Mouse (Mus musculus) neutrophil, adult 5-6 weeks (primary cell): ENCODE measurements around the gene Dcbld1. TPM values are rescaled to one million over a fixed set of nuclear protein-coding genes. Genes with fewer than 3 reads are reported as not detected.
"Not testable (repeated sequence)": the region's sequence is repeated elsewhere in the genome, so short reads cannot be mapped to it uniquely, and the experiment has no call there.

ENCODE experiments used
- ATAC-seq: fragments of 151-379, 151-347 bp; 2 replicates; pipeline ENCODE4 v1.8.0; 2017; ENCODE audit warnings: mild to moderate bottlenecking, moderate TSS enrichment; ENCODE audit not compliant: insufficient number of reproducible peaks, poor library complexity, low FRiP score, severe bottlenecking; ENCODE audit errors: extremely low read depth
- total RNA-seq: library from RNA; stranded (forward); fragments of 200-1000 nt; gene quantifications from 2 replicates; pipeline ENCODE4 v1.2.3, GENCODE M21; 2017

The Dcbld1 gene
- total RNA-seq, 1 experiment from 2014 or later: 1.2 TPM

DNA sequence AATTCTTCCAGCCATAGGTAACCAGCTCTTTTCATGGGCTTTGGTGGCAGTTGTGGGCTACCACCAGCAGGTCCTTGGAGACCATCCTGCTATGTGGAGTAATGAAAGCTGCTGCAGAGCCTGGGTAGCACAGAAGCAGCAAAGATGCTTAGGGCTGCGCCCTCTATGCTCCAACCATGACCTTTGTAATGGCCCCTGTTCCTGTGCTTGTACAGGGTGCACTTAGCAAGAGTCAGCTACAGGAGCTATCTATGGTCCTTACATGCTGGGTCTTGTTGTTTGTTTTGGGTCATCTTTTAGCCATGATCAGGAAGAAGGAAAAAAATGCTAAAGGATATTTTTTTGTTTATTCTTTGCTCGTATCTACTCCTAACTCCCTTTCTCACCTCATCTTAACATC, 24.3 kb downstream of the Dcbld1 start:
- no peak for ATAC-seq

- no peak for ATAC-seq
Observed at GRCm38 (mm10) chr10:52258180-52258948, 24.9 kb downstream of the Dcbld1 start.

GRCm38 (mm10) chr10:52260209-52260608, 26.8 kb downstream of the Dcbld1 start:
- ATAC-seq: no peak

- no peak for ATAC-seq
Observed at GRCm38 (mm10) chr10:52264162-52264561, 30.7 kb downstream of the Dcbld1 start.

- ATAC-seq: no peak
Observed at GRCm38 (mm10) chr10:52268879-52269278, 35.5 kb downstream of the Dcbld1 start.

DNA sequence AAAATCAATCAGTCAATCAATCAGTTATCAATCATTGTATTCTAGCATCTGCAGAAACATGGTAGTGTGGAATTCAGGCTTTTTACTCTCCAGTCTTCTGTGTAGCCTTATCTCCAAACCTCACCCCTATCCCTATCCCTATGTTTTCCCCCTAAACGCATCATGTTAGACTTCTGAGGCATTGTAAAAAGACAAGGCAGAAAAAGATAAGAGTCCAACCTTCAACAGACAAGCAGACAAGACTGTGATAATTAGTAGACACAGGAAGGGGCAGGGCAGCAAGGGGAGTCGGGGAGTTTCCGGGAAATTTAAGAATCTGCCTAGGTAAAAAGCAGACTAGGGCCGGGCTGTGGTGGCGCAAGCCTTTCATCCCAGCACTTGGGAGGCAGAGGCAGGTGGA, 38.0 kb downstream of the Dcbld1 start:
- no peak for ATAC-seq

GRCm38 (mm10) chr10:52273012-52273411, 39.6 kb downstream of the Dcbld1 start:
- ATAC-seq: no peak

DNA sequence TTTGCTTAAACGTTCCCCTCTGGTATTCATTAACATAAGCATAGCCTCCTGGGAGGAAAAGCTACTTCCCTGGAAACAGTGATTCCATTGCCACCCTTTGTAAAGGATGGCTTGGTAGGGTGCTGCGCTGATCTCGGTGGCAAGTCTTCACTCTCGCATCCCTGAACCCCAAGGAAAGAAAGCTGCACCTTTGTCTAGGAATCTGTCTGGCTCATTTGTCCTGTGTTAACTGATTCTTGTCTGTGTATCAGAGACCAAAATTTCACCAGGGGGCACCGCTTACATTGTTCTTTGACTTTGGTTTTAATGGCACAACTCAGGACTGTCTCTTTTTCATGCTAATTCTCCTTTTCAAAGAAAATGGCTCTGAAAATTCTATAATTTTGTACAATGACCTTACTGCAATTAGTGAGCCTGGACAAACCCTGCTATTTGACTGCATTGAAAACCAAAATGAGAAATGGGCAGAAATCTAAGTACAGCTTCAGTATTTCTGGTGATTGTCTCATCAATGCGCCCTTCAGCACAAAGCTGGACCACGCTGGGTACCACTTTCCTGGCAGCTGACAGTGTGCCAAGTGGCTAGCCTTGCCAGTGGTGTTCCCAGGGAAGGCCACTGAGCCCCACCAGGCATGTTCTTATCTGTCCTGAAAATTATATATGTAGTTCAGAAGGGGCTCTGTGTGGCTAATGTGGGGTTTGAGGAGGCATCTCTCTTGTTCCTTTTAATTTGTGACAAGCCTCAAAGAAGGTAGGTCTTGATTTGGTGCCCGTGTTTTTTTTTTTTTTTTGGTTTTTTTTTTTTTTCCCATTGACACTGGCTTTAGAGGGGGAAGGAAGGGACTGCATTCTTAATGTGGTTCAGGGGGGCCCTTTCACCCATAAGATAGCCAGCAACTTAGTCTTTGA, 40.8 kb downstream of the Dcbld1 start:
- ATAC-seq: no peak

- no peak for ATAC-seq
Observed at GRCm38 (mm10) chr10:52274910-52275604, 41.6 kb downstream of the Dcbld1 start.

DNA sequence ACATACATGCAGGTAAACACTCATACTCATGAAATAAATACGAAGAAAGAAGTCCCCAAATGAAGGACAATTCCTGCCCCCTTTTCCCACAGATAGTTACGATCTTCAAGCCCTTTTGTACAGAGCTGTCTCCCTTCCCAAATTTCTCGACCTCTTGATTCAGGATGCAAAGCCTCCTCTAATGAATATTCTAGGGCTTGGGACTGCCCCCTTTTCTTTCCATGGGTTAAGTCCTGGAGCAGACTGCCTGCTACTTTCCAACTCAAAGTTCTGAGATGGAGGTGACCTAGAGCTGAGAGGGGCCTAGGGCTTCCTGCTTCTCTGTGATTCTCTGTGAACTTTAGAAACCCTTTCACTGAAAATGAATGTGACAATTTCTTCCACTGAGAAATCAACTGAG, 43.2 kb downstream of the Dcbld1 start:
- ATAC-seq: no peak

DNA sequence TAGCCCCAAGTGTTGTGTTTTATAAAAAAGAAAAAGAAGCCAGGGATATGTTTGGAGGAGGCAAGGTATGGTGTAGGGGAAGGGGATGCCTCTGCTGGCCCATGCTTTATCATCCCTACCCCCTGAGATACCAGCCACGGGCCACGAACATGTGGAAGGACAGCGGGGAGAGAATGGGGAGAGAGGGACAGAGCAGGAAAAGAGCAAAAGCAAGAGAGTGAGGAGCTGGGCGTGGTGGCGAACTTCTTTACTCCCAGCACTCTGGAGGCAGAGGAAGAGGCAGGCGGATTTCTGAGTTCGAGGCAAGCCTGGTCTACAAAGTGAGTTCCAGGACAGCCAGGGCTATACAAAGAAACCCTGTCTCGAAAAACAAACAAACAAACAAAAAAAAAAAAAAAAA, 44.1 kb downstream of the Dcbld1 start:
- ATAC-seq: not testable (repeated sequence)

DNA sequence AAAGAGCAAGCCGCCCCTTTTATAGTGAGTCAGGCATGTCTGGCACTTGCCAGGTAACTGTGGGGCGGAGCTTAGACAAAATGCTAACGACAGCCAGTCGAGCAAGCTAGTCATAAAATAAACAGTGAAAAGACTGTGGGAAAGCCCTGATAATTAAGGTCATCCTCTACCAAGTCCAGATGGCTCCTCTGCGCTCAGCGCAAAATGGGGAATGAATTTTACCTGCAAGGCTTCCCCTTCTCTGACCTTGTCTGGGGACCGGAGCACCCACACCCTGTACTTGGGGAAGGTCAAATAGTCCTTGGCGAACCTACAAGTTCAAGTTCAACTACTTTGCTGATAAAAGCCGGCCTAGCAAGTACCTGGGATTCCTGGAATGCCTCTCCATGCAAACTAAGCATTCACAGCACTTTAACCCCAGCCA, 44.6 kb downstream of the Dcbld1 start:
- ATAC-seq: no peak

DNA sequence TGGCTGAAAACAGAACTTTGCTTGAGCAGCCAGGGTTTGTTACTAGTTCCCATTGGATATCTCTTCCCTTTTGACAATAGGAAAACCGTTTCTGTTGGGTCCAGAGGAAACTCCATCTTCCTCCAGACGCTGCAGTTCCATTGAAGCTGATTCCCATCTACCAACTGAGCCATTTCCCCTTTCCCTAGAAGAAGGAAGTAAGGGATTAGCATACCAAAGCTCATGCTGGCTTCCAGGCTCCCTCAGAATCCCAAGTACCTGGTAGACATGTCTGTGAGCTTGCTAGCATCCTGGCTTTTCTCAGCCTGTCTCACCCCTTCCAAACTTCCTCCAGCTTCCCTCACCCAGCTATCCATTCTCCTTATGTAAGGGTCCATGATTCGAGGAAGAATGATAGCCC, 45.4 kb downstream of the Dcbld1 start:
- ATAC-seq: no peak

GRCm38 (mm10) chr10:52279876-52280275, 46.5 kb downstream of the Dcbld1 start:
- no peak for ATAC-seq

DNA sequence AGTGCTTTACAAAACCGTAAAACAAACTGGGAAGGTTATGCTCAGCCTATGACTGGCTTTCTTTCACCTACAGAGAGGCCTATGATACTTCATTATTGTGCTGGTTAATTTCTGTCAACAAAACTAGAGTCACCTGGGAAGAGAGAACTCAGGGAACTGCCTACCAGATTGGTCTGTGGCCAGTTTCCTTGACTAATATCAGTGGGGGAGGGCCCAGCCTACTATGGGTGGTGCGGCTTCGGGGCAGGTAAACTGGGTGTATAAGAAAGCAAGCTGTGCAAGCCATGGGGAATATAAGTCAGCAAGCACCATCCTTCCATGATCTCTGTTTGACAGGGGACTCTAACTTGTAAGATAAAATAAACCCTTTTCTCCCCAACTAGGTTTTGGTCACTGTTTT, 47.2 kb downstream of the Dcbld1 start:
- no peak for ATAC-seq

DNA sequence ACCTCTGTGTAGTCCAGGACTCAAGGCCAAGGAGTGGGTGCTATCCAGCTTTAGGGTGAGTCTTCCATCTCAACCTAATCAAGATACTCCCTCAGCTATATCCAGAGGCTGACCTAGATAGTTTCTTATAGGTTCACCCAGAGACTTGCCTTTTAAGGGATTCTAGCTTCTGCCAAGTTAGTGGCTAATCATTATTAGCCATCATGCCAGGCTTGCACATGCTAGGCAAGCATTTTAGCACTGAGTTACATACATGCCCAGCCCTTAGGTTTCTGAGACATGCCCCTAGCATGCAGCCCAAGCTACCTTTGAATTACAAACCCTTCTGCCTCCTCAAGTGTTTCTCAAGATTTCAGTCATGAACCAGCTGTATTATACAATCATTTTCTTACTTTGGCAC, 47.9 kb downstream of the Dcbld1 start:
- no peak for ATAC-seq

- no peak for ATAC-seq
Observed at GRCm38 (mm10) chr10:52284578-52284977, 51.2 kb downstream of the Dcbld1 start.

GRCm38 (mm10) chr10:52287852-52288533, 54.6 kb downstream of the Dcbld1 start:
- no peak for ATAC-seq

GRCm38 (mm10) chr10:52289261-52289660, 55.8 kb downstream of the Dcbld1 start:
- no peak for ATAC-seq
